In genomic region chr14:25123541-25124337, GRCm38 (mm10) we compare ENCODE assay signal across 12 mouse cellular contexts.
DNase-seq lines count a peak whose midpoint lies in the region; ATAC-seq and TF ChIP-seq lines count a peak whose summit lies in the region.
"Had no signal": no experiment of that assay in that cellular context is flagged by ENCODE, and none has a peak within 500 bp of the region (broad histone marks: within the 10 kb centered on the region; RNA-seq: fewer than 3 reads in every experiment).

No protein-coding gene starts in this region.

- peak; percentile 38; the same call in 1 of the 2 replicates for ATAC-seq in midbrain, embryonic 12.5 days (ENCODE audit: low FRiP score, low read depth)
- ATAC-seq in stomach, postnatal 0 days (ENCODE audit: low FRiP score, low TSS enrichment), result peak; percentile 46; the same call in 1 of the 2 replicates

- TF ChIP-seq CTCF in stomach, postnatal 0 days (IDR thresholded peaks at IDR 0.05; ENCODE audit: low read depth), result no peak

- no peak overlapping the region for H3K4me2 ChIP-seq in midbrain, embryonic 12.5 days (replicated peaks)
- no peak overlapping the region for H3K4me2 ChIP-seq in stomach, postnatal 0 days (replicated peaks; ENCODE audit: low read depth)
- H3K4me2 ChIP-seq: lung, embryonic 14.5 days had no signal

- H3K36me3 ChIP-seq in hindbrain, embryonic 10.5 days, result no peaks in the 10 kb centered on the region
- no peaks in the 10 kb centered on the region for H3K36me3 ChIP-seq in midbrain, embryonic 12.5 days
- no peaks in the 10 kb centered on the region for H3K36me3 ChIP-seq in stomach, postnatal 0 days (ENCODE audit: control insufficient read depth, insufficient read depth, low read length)

- no peak overlapping the region; the same call in 1 of the 2 replicates for H3K9ac ChIP-seq in midbrain, embryonic 12.5 days (replicated peaks)
- H3K9ac ChIP-seq in stomach, postnatal 0 days (ENCODE audit: low read length), result no peak overlapping the region
- H3K9ac ChIP-seq: lung, embryonic 14.5 days had no signal

- H3K4me1 ChIP-seq in hindbrain, embryonic 10.5 days (replicated peaks), result peaks cover 44% of the 10 kb centered on the region
- H3K4me1 ChIP-seq in midbrain, embryonic 12.5 days, result peaks cover 49% of the 10 kb centered on the region
- H3K4me1 ChIP-seq in stomach, postnatal 0 days (replicated peaks; ENCODE audit: control insufficient read depth, insufficient read depth), result no peaks in the 10 kb centered on the region; the same call in 1 of the 2 replicates

- no peaks in the 10 kb centered on the region for H3K9me3 ChIP-seq in hindbrain, embryonic 10.5 days
- H3K9me3 ChIP-seq in midbrain, embryonic 12.5 days, result no peaks in the 10 kb centered on the region
- no peaks in the 10 kb centered on the region for H3K9me3 ChIP-seq in stomach, postnatal 0 days (ENCODE audit: control insufficient read depth, low read length)

- no peaks in the 10 kb centered on the region; the same call in 1 of the 2 replicates for H3K27me3 ChIP-seq in hindbrain, embryonic 10.5 days (ENCODE audit: insufficient read depth, poor library complexity, severe bottlenecking)
- H3K27me3 ChIP-seq in midbrain, embryonic 12.5 days, result 0 out of 2 replicates have a peak, but pooled peaks cover 7% of the 10 kb centered on the region
- H3K27me3 ChIP-seq in stomach, postnatal 0 days (ENCODE audit: control insufficient read depth, insufficient read depth, low read length), result no peaks in the 10 kb centered on the region

- TF ChIP-seq EP300 in stomach, postnatal 0 days (optimal IDR thresholded peaks at IDR 0.05), result no peak

- DNase-seq in thymus, postnatal 25 days, result peak; percentile 29
- DNase-seq in thymus, postnatal 0 days (ENCODE audit: low spot score), result no peak
- DNase-seq in hindbrain, embryonic 10.5 days (ENCODE audit: low spot score), result no peak
- no peak for DNase-seq in stomach, postnatal 0 days (ENCODE audit: low spot score)
- DNase-seq in kidney, postnatal 10 days, result no peak
- no peak for DNase-seq in gastrocnemius, postnatal 4 days (ENCODE audit: low spot score in 2 of 2)
- DNase-seq in layer of hippocampus, adult 9-10 months (ENCODE audit: low spot score), result no peak
- DNase-seq: cerebellum, adult 11-12 months; heart, adult 18-20 months; kidney, adult 11 months; lung, embryonic 14.5 days had no signal

- peak overlapping the region; percentile 74 for H3K27ac ChIP-seq in hindbrain, embryonic 10.5 days
- peak overlapping the region; percentile 73 for H3K27ac ChIP-seq in midbrain, embryonic 12.5 days (replicated peaks)
- no peak overlapping the region for H3K27ac ChIP-seq in stomach, postnatal 0 days (replicated peaks)

- WGBS in hindbrain, embryonic 10.5 days, result 62% methylated on average over 18 of the region's 18 CpGs
- WGBS in midbrain, embryonic 12.5 days, result 44% methylated on average over 18 of the region's 18 CpGs
- 47% methylated on average over 18 of the region's 18 CpGs for WGBS in stomach, postnatal 0 days

- no peak overlapping the region for H3K4me3 ChIP-seq in hindbrain, embryonic 10.5 days
- H3K4me3 ChIP-seq in midbrain, embryonic 12.5 days, result no peak overlapping the region
- no peak overlapping the region for H3K4me3 ChIP-seq in stomach, postnatal 0 days (ENCODE audit: low read depth, low read length)
